Mouse (Mus musculus) olfactory bulb, adult 2 months (tissue): ENCODE results near the gene Diras1.

ENCODE experiments used
- CTCF ChIP-seq: fragments of 200-500 bp; IDR thresholded peaks from 2 replicates; pipeline ENCODE4 v1.5.1; 2012; ENCODE audit warnings: low read depth, mild to moderate bottlenecking, low read length, moderate library complexity; ENCODE audit not compliant: insufficient read depth
- POLR2A ChIP-seq: fragments of 200-500 bp; IDR thresholded peaks from 2 replicates; pipeline ENCODE4 v1.6.1; 2012; ENCODE audit warnings: mild to moderate bottlenecking, low read depth, low read length, moderate library complexity; ENCODE audit not compliant: insufficient read depth

- TF ChIP-seq POLR2A = no peak
- no peak for TF ChIP-seq CTCF
Measured at GRCm38 (mm10) chr10:81007240-81007639, 18.2 kb downstream of the Diras1 start.
